Mouse (Mus musculus) cortical plate, adult 2 months (tissue): ENCODE results near the gene Mlc1.

Experiments
- CTCF ChIP-seq: fragments of 200-500 bp; IDR thresholded peaks from 2 replicates; pipeline ENCODE4 v1.5.1; 2011; ENCODE audit warnings: mild to moderate bottlenecking, control low read depth, low read length; ENCODE audit not compliant: insufficient read depth; ENCODE audit errors: extremely low read depth
- POLR2A ChIP-seq: fragments of 200-500 bp; IDR thresholded peaks from 2 replicates; pipeline ENCODE4 v1.6.1; 2011; ENCODE audit warnings: mild to moderate bottlenecking, low read length, control low read depth; ENCODE audit not compliant: insufficient read depth; ENCODE audit errors: extremely low read depth

- TF ChIP-seq CTCF = no peak
- no peak for TF ChIP-seq POLR2A
These were observed 3.8 kb upstream of the Mlc1 start, which contains the start of gene Mov10l1 for GRCm38 (mm10) chr15:88982534-88983079.
